Mouse (Mus musculus): ENCODE results near the gene Chrna9. TPM values are rescaled to one million over a fixed set of nuclear protein-coding genes. Genes with fewer than 3 reads are reported as not detected.

Gene Chrna9
- total RNA-seq, 2 experiments from 2014 or later, result 5.4 to 11.4 TPM

DNA sequence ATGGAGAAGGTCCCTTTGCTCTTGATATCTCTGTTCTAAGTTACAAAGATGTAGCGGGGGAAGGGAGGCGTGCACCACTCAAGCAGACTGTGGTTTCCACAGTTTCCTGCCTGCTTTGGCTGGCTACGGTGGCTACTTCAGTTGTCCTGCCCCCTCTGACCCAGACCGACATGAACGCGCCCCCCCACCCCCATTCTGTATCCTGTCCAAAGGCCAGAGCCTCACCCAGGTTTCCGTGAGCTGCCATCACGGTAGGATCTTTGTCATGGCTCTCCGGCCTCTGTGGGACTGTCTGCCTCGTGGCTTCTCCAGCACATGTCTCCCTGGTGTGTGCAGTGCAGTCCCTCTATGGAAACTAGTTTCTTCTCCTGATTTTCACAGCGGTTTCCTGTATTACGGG lies 15.4 kb upstream of the Chrna9 start:
- DNase-seq, result no peak

DNA sequence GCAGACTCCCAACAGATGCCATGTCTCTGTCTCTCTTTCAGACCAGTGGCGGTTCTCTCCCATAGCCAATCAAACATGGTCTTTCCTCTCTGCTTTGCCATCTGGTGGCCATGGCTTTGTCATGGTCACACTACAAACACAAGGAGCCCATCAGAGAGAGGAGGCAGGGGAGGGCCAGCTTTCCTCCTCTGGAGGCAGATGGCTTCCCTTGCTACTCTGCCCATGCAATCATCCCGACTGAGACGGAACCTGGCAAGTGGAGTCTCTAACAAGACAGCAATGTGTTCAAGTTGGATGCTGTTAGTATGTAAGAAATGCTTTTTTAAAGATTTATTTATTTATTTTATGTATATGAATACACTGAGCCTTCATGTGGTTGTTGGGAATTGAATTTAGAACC lies 14.8 kb upstream of the Chrna9 start:
- DNase-seq, result no peak

DNA sequence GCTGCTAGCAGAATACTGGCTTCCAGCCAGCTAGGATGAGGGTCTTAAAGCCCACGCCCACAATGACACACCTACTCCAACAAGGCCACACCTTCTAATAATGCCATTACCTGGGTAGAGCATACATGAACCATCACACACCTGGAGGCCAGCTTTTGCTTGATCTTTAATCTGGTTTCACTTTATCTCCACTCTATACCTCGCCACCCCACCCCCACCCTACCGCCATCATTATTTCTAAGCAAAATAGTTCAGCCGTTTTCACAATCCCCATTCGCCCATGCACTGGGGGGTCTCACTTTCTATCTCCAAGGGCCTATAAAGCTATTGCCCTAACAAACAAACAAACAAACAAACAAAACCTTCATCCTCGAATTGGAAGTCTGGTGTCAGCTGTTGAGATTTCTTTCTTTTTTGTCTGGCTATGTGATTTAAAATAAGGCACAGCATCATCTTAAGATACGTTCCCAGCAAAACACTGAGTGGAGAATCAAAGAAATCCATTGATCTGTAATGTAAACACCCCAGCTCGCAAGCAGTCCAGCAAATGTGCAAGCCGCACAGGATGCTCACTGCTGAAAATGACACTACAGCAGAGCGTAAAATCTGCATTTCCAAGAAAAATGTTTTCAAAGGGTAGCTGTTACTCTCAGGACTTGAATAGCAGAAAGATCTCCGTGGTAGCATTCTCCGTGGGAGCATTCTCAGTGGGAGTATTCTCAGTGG lies 13.9 kb upstream of the Chrna9 start:
- no peak for DNase-seq

DNA sequence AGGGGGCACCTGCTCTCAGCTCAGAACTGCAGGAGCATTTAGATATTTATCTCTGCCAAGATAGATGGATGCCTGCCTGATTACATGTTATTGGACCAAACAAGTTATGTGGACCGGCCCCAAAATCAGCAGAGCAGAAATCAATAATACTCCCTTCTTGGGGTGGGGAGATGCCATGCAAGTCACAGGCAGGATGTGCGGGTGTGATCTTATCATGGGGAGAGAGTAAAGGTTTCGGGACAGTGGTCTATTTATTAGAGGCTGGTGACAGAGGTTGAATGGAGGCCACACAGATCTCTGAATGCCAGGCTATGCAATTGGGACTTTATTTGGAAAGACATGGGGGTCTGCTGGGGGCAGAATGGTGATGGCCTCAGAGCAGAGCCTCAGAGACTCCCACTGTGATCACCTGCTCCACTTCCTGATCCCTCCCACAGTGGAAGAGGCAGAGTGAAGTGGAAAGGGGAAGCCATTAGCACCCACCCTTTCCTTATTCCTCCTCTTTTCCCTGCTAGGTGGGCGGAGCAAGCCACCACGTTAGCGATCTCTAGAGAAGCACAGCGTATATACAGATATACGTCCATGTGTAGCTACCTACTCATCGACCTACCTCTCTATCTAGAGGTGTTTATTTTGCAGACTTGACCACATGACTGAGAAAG lies 13.1 kb upstream of the Chrna9 start:
- no peak for DNase-seq

DNA sequence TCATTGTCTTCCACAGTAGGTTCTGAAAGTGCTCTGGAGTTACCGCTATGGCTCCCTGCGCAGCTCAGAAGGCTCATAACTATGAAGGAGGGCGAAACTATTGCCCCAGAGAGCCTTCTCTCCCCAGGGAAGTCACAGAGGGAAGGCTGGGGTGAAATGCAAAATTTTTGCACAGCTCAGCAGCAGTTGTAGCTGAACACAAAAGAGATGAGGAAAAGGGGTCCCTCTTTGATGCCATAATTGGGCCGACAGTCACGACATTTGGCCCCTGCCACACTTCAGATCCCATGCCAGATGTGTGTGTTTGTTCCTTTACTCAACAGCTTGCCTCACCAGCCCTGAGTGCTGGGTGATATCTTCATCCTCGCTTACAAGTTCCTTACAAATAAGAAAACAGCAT lies 8.1 kb upstream of the Chrna9 start:
- no peak for DNase-seq

DNA sequence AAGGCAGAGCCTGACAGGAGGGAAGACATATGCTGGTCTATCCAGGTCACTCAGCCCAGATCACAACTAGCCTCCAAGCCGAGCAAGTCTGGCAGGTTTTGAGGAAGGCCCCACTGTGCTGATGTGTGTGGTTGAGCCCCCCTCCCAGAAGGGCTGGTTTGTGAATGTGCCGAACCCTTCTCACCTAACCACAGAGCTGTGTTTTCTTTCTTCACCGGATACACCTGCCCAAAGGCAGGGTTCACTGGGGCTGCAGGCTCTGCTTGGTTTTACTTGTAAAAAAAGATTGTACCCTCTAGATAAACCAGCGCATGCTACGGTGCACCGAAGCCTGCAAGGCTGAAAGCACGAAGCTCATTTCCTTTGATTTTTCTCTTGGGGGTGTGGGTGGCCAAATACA lies 5.6 kb upstream of the Chrna9 start:
- DNase-seq, result peak; percentile 31

DNA sequence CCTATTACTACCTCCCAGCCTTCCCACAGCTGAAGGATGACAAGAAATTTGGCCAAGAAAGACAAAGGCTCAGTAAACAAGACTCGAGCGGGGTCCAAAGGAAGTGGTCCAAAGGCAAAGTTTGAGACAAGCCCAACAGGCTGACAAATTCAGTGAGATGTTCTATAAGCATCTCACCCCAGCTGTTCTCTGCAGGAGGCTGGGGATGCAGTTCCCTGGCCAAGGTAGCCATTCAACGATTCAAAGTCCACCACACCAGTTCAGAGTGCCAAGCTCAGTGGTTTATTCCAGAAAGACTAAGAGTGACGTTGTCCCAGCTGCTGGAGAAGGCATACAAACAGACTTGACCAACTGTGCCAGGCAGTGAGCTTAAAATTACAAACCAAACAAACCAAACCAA lies 4.5 kb upstream of the Chrna9 start:
- no peak for DNase-seq

DNA sequence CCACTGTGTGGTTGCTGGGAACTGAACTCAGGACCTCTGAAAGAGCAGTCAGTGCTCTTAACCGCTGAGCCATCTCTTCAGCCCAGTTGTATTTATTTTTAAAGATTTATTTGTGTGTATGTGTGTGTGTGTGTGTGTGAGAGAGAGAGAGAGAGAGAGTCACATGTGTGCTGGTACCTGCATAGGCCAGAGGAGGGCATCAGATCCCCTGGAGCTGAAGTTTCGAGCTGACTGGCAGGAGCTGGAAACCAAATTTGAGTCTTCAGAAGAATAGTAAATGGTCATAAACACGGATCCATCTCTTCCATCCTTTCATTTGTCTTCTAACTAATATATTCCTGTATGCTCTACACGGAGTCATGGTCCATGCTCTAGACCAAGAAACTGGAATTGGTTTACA lies 1.5 kb upstream of the Chrna9 start:
- DNase-seq, result no peak

DNA sequence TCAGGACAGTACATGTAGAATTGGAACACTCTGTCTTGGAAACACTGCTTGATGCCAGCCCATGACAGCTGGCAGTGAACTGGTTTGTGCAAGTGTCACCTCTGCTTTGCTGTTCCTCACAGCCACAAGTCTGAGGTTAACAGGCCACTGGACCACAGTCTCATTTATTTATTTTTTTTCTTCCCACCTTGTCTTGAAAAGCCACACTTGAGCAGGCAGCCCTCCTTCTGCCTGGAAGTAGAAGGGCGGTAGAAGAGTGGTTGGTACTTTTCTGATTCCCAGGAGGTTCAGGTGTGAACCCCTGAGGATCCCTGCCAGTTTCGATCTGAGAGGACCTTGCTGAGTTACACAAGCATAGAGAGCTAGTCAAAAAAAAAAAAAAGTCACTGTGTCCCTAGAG lies 957 bp upstream of the Chrna9 start:
- no peak for DNase-seq

DNA sequence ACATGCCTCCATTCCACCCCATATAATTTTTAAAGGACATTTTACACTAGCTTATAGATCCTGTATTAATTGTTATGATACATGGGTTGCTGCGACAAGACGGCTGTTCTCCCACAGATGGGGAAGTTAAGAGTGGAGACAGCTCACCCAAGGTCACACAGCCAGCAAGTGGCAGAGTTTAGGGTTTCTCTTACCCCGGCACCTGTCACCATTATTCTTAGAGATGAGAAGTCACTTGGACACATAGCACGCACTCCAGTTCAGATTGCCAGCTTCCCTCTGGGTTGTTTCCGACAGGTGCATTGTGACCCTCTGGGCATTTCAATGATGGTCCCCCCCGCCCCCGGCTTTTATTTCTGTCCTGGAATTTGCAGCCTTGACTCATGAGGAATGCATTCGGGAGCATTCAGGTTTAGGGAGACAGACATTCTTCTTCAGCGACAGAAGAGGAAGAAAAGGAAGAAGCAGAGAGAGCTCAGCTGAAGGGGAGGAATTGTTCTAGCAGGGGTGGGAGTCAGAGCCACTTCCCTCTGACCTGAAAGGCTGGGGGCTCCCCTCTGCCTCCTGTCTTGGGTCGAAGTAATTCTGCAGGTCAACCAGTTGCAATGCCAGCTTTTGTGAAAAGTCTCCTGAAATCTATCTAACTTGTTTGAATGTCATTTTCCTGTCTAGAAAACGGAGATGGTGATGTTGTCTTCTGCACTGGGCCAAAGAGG lies 2.4 kb downstream of the Chrna9 start:
- peak; percentile 48 for DNase-seq

DNA sequence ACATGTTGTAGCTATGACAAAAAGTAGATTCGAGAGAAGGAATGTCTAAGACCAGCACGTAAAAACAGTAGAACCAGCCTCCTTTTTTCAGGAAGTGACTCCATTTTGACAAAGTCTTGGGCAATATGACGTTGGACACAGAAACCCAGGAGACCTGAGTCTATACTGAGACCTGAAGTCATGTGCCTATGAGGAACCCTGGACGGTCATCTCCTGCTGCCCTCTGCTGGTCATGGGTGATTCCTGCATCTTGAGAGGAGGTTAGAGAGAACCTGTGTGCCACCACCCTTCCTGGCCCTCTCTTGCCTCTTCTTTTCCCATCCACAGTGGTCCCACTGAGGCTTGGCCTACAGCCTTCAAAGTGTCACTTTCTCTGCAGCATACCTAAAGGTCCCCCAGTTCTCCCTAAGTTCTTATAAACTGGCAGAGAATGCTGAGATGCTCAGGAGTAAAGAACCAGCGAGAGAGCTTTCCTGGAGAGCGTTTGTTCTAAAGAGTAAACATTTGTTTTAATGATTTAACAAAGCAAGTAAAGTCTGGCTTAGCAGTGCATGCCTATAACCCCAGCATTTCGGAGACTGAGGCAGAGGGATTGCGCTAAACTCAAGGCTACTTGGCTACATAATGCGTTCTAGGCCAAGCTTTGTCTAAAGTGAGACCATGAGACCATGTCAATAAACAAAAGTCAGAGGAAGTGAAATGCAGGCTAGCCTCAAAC lies 3.4 kb downstream of the Chrna9 start:
- peak; percentile 53 for DNase-seq

DNA sequence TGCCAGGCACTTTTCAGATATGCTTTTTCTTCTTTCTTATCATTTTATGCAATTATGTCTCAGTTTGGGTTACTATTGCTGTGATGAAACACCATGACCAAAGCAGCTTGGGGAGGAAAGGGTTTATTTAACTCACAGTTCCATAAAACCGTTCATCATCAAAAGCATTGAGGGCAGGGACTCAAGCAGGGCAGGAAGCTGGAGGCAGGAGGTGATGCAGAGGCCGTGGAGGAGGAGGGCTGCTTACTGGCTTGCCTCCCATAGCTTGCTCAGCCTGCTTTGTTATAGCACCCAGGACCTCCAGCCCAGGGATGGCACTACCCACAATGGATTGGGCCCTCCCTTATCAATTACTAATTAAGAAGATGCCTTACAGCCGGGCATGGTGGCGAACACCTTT lies 6.4 kb downstream of the Chrna9 start:
- no peak for DNase-seq

DNA sequence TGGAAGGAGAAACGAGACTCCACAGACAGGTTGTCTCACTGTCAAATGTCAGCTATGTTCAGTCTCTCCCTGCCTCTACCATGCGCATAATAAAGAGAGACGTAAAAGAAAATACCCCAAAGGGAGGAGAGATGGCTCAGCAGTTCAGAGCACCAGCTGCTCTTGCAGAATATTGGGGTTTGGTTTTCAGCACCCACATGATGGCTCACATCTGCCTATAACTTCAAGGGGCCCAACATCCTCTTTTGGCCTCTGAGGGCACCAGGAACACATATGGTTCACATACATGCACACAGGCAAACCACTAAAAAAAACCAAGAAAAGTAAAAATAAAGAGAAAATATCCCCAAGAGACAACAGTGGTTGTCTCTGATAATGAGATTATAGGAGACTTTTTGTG lies 15.1 kb downstream of the Chrna9 start:
- no peak for DNase-seq

DNA sequence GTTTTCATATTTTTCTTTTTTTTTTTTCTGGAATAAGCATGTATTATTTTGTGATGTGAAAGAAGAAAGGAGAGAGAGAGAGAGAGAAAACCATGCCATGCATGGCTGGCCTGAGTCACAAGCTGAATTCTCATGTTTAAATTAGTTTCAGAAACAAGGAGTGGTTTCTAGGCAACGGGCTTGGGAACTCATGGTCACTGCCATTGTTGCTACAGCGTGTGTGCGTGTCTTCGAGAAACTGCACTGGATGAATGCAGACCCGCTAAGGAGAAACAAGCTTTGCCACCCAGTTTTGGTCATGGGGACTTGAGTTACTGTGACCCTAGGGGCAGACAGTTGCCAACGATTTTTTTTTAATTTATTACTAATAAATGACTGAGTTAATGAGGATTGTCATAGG lies 15.5 kb downstream of the Chrna9 start:
- no peak for DNase-seq

DNA sequence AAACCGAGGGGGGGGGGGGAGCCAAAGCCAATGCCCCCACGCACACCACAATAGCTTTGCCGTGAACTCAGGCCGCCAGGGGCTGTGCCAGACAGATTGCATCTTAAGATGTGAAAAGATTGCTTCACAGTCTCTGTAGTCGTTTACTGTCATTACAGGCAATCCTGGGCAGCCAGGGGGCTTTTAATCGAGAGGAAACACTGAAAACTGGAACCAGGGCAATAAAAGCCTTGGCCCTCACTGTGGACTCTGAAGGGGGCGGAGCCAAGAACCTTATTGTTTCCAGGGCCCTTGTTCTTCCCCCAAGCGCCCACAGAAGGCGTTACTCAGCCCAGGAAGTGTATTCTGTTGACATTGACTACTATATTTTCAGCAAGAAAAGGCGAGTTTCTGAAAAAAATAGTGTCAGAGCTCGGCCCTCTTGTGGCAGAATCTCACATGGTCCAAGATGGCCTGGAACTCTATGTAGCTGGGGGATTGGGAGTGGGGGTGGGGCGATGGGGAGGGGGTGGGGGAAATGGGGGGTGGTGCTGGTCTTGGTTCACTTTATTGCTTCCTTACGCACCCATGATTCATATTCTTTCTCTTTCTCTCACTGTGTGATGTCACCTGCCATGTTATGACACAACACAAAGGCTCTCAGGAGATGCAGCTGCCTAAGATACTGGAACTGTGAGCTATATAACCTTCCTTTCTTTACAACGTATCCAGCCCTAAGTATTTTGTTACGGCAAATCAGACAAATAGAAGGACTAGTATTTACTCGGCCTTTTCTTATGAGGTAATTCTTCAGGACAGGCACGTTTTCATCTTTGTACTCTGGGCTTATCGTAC lies 16.2 kb downstream of the Chrna9 start:
- no peak for DNase-seq

DNA sequence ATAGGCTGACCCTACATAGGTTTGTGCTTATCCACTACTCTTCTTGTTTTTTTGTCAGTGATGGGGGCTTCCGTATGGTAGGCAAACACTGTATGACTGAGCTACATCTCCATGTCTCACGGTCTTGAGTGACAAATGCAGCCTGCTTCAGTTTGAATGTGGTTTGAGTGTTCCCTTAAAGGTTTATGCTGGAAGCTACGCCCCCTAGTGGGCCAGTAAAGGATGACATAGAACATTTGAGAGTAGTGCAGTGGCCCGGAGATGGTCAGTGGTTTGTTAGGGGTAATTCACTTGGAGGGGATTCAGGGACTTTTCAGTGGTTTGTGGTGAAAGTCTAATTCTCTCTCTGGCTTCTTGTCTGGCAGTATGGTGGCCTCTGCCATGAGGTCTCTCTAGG lies 16.8 kb downstream of the Chrna9 start:
- no peak for DNase-seq

DNA sequence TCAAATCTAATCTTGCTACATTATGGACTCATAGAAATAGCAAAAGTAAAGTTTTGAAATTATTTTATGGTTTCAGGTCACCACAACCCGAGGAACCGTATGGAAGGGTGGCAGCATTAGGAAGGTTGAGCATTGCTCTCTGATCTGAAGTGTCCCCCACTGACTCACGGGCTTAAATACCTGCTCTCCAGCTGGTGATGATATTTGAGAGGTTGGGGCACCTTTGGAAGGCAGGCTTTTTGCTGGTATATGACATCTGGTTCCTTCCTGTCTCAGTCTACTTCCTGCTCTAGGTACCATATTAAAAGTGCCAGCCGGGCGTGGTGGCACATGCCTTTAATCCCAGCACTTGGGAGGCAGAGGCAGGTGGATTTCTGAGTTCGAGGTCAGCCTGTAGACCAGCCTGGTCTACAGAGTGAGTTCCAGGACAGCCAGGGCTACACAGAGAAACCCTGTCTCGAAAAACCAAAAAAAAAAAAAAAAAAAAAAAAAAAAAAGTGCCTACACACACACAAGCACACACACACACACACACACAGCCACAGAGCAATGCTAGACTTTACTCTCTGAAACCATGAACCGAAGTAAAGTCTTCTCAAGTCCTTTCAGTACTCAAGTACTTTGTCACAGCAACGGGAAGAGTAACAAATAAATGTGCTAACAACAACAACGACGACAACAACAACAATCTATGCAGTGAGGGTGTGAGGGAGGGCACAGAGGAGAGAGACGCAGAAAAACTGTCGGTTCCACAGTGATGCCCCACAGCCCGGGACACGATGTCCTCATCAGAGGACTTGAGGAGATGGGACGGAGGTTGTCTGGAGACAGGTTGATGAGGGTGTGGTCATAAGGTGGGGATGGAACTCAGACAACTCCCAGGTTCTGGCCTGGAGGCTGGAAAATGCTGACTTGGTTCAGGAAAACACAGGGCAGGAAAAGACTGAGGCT lies 19.7 kb downstream of the Chrna9 start:
- no peak for DNase-seq

DNA sequence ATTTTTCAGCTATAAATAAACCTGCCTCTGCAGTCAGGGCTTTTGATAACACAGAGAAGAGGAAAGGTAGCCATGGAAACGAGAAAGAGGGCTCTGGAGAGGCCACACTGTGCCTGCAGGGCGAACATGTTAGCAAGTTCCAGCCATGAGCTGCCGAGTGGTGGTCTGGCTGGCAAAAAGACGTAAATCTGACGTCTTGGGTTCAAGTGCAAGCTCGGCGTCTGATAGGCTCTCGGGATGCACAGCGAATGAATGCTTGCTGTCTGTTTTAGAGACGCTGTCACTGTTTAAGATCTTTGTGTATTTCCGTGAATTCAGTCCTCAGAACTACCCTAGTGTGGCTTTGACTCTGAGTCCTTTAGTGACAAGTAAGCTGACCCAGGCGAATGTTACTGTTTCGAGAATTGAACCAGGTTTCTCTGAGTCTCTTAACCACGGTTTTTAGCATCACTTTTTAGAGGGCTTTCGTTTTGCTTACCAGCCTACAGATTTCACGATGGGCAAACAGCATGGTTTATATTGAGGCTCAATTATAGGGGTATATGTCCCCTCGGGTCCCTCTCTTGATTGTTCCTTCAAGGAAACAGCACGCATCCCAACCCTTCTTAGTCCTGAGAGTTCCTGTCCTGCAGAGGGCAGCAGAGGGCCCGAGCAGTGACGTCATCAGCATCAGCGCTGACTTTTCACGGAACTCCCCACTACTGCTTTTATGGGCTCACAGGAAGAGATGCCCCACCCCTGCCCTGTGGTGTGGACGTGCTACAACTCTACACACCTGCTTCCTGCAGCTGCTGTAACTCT lies 20.8 kb downstream of the Chrna9 start:
- DNase-seq, result peak; percentile 64

DNA sequence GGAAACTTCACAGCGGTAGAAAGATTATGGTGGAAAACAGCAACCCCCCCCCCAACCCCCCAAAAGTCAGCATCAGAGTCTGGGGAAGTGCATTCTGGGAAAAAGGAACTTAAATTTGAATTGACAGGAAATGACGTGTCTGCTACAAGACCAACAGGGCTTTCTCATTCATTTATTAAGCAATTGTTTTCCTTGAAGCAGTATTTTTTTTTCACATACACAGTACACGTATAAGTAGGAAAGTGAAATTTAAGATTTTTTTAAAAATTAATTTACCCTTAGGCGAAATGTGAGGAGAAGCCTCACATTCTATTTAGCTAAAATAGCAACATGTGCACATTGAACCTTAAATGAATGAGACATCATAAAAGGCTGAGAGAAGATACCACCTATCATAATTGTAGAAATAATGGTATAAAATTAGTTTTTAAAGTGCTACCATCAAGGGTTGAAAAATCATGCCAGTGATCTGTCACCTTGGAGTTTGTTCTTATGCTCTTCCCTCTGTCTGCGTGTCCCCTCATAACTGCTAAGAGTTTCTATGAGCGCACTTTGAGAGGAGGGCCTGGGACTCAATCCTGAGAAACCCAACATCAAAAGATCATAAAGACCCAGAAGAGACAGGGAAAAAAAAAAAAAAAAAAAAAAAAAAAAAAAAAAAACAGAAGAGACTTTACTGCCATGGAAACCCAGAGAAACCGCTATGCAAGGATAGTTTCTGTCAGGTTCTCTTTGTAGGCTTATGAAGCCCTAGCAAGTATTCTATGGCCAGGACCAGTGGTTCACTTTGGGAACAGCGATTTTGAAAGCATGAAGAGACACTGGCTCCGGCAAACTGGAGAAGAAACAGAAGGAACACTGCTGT lies 21.7 kb downstream of the Chrna9 start:
- no peak for DNase-seq
